Comparison of ENCODE assay signal across 8 mouse cellular contexts in the genomic region with DNA sequence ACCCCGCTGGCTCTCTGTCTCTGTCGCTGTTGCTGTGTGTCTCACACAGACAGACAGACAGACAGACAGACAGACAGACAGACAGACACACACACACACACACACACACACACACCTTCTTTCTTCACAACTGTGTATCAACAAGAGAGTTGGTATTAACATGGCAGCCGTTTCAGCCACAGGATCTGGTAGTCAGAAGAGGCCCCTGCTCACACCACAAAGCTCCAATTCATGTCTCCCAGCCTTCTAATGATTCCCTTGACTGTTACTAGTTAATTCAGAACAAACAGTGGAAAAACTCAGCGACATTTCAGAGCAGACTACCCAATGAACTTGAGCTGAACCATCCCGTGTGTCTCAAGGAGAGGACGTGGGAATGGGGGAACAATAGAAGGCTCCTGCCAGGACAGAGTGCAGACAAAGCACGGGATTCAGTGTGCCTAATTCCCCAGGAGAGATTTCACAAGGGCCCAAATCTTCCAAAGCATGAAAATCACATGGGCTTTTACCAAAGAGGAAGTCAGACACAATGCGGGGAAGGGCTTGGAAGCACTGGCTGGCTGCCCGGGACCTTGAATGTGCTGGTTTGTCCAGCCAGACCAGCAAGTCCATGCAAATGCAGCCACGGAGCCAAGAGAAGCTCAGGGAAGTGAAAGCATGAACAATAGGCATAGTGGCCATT. TPM values are rescaled to one million over a fixed set of nuclear protein-coding genes. Genes with fewer than 3 reads are reported as not detected.
DNase-seq lines count a peak whose midpoint lies in the region; ATAC-seq lines count a peak whose summit lies in the region.

No protein-coding gene starts in this region.

- no peaks in the 10 kb centered on the region for H3K36me3 ChIP-seq in hindbrain, embryonic 16.5 days (ENCODE audit: control insufficient read depth, insufficient read depth, low read length)

- H3K27me3 ChIP-seq in hindbrain, embryonic 16.5 days (replicated peaks; ENCODE audit: control insufficient read depth, insufficient read depth, low read length), result no peaks in the 10 kb centered on the region

- peak overlapping the region; percentile 77 for H3K27ac ChIP-seq in hindbrain, embryonic 16.5 days (ENCODE audit: low read depth, low read length)

- no peak overlapping the region for H3K9ac ChIP-seq in hindbrain, embryonic 16.5 days (ENCODE audit: low read depth, low read length)

- 13% methylated on average over 10 of the region's 10 CpGs for WGBS in hindbrain, embryonic 16.5 days

- intact Hi-C loops in gastrocnemius, postnatal 36 days (cut with DNase I), result loop anchor here (5.0 kb wide), 1 partner anchor 43 kb away; no protein-coding TSS in a partner anchor

- DNase-seq in adrenal gland, postnatal 25 days, result peak; percentile 89
- peak; percentile 32 for DNase-seq in embryo, embryonic 9.5 days (ENCODE audit: extremely low spot score)
- peak; percentile 70 to 86 for DNase-seq in gastrocnemius, postnatal 36 days
- peak; percentile 20 to 53 for DNase-seq in layer of hippocampus, postnatal 25 days (ENCODE audit: extremely low spot score in 1 of 2, low spot score in 1 of 2)
- DNase-seq in lung, postnatal 36 days, result peak; percentile 97
- DNase-seq in right cerebral cortex, postnatal 36 days (ENCODE audit: low spot score in 2 of 2), result peak; percentile 10 to 15

- ATAC-seq in hindbrain, embryonic 16.5 days, result peak; percentile 93
- ATAC-seq in inflammation-experienced regulatory T-cells, adult 6 months, result no peak

- H3K9me3 ChIP-seq in hindbrain, embryonic 16.5 days (ENCODE audit: control insufficient read depth, low read length), result peaks cover 2% of the 10 kb centered on the region; the same call in 1 of the 2 replicates

- H3K4me1 ChIP-seq in hindbrain, embryonic 16.5 days (ENCODE audit: control insufficient read depth, insufficient read depth, low read depth, low read length), result peaks cover 9% of the 10 kb centered on the region

- no peak overlapping the region for H3K4me3 ChIP-seq in hindbrain, embryonic 16.5 days (ENCODE audit: low read length)

- H3K4me2 ChIP-seq in hindbrain, embryonic 16.5 days (ENCODE audit: low read length), result peak overlapping the region; percentile 25; the same call in 1 of the 2 replicates

RNA-seq across cellular contexts. Expression of a gene that starts 10.2 kb away (rescaled TPM):
- 1.4 and 1.9 TPM in 2 replicates for total RNA-seq in adrenal gland, postnatal 25 days (2021)
- total RNA-seq in gastrocnemius, postnatal 36 days (2021), result 100 to 1,000 TPM; 579 to 670 TPM
- 19.7 and 27.2 TPM in 2 replicates for polyA plus RNA-seq in hindbrain, embryonic 16.5 days (2015; fragmentation: Nextera tagmentation; extraction: Ambion mirVana)
- under 1 TPM; 0.73 to 0.98 TPM for total RNA-seq in layer of hippocampus, postnatal 25 days (2021)
- polyA plus RNA-seq in inflammation-experienced regulatory T-cells, adult 6 months (2017; shearing (Covaris generic)), result not detected

RNA-seq across cellular contexts. Expression of a gene that starts 59.3 kb away (rescaled TPM):
- total RNA-seq in adrenal gland, postnatal 25 days (2021), result not detected in 2 replicates
- not detected for total RNA-seq in gastrocnemius, postnatal 36 days (2021)
- 0.19 and 0.20 TPM in 2 replicates for polyA plus RNA-seq in hindbrain, embryonic 16.5 days (2015; fragmentation: Nextera tagmentation; extraction: Ambion mirVana)
- total RNA-seq in layer of hippocampus, postnatal 25 days (2021), result under 1 TPM; 0.66 TPM
- not detected for polyA plus RNA-seq in inflammation-experienced regulatory T-cells, adult 6 months (2017; shearing (Covaris generic))

Comparison
In these comparisons a context has a peak if more than half of its experiments do, and no peak if none do; other contexts are left out.
1. DNase-seq: peak in every context shown above with its lines; median percentile 97 in lung, postnatal 36 days; 89 in adrenal gland, postnatal 25 days; 78 in gastrocnemius, postnatal 36 days; 36 in layer of hippocampus, postnatal 25 days; 32 in embryo, embryonic 9.5 days; 12 in right cerebral cortex, postnatal 36 days.
2. RNA of a gene that starts 10.2 kb away (total RNA-seq): 579 to 670 TPM in gastrocnemius, postnatal 36 days; 1.4 to 1.9 TPM in adrenal gland, postnatal 25 days and 0.73 to 0.98 TPM in layer of hippocampus, postnatal 25 days; every median in the first group is over 100 times any median in the second.